Mouse (Mus musculus) hindbrain, embryonic 15.5 days (tissue): ENCODE data around the gene Dlgap1. TPM values are rescaled to one million over a fixed set of nuclear protein-coding genes. Genes with fewer than 3 reads are reported as not detected.
"Not testable (repeated sequence)": the region's sequence is repeated elsewhere in the genome, so short reads cannot be mapped to it uniquely, and the experiment has no call there.

Experiments used
- ATAC-seq: fragments of 200-750 bp; cut with Nextera tagmentation; 2 replicates; pipeline ENCODE4 v1.8.0; 2017; ENCODE audit warnings: low read depth, moderate number of reproducible peaks, moderate TSS enrichment; ENCODE audit not compliant: low FRiP score
- H3K27ac ChIP-seq: fragments of 300-500 bp; sonication (generic); replicated peaks from 2 replicates; pipeline ENCODE4 v1.5.1; 2015; ENCODE audit warnings: mild to moderate bottlenecking, inconsistent platforms
- H3K27me3 ChIP-seq: fragments of 300-500 bp; sonication (generic); 2 replicates; pipeline ENCODE4 v1.6.1; 2015; ENCODE audit warnings: control low read depth, inconsistent platforms
- H3K36me3 ChIP-seq: fragments of 300-500 bp; sonication (generic); 2 replicates; pipeline ENCODE4 v1.6.1; 2015; ENCODE audit warnings: control low read depth, inconsistent platforms
- H3K4me1 ChIP-seq: fragments of 300-500 bp; sonication (generic); replicated peaks from 2 replicates; pipeline ENCODE4 v1.6.1; 2015; ENCODE audit warnings: control low read depth, inconsistent platforms
- H3K4me2 ChIP-seq: fragments of 300-500 bp; sonication (generic); 2 replicates; pipeline ENCODE4 v1.6.1; 2015; ENCODE audit warnings: moderate library complexity, mild to moderate bottlenecking, inconsistent platforms
- H3K4me3 ChIP-seq: fragments of 300-500 bp; sonication (generic); 2 replicates; pipeline ENCODE4 v1.5.1; 2015; ENCODE audit warnings: mild to moderate bottlenecking, inconsistent platforms
- H3K9ac ChIP-seq: fragments of 300-500 bp; sonication (generic); 2 replicates; pipeline ENCODE4 v1.6.1; 2015; ENCODE audit warnings: inconsistent platforms
- H3K9me3 ChIP-seq: fragments of 300-500 bp; sonication (generic); 2 replicates; pipeline ENCODE4 v1.6.1; 2016; ENCODE audit warnings: control low read depth, inconsistent platforms
- WGBS: fragments of 180-500 bp; shearing (Covaris S2); methylation state at CpG from one replicate; pipeline ENCODE4 v1.1.7; 2015; 5-methylcytosine and 5-hydroxymethylcytosine counted together
- polyA plus RNA-seq: library from polyadenylated mRNA; unstranded; fragments of >200 nt; fragmentation: Nextera tagmentation; extraction: Ambion mirVana; gene quantifications from 2 replicates; pipeline ENCODE4 v1.2.1, GENCODE M21; 2015

Dlgap1 gene
- polyA plus RNA-seq, 1 experiment from 2014 or later: 39.5 TPM

GRCm38 (mm10) chr17:70583042-70583441, 614.2 kb downstream of the Dlgap1 start:
- no peaks in the 10 kb centered on the region for H3K9me3 ChIP-seq
- H3K4me3 ChIP-seq: no peak overlapping the region
- no peak for ATAC-seq
- H3K4me1 ChIP-seq: no peaks in the 10 kb centered on the region
- H3K27ac ChIP-seq: no peak overlapping the region
- no peaks in the 10 kb centered on the region for H3K36me3 ChIP-seq
- WGBS: 67% methylated on average over 8 of the region's 8 CpGs
- no peak overlapping the region for H3K4me2 ChIP-seq
- H3K27me3 ChIP-seq: no peaks in the 10 kb centered on the region
- no peak overlapping the region for H3K9ac ChIP-seq

GRCm38 (mm10) chr17:70586735-70587425, 618.0 kb downstream of the Dlgap1 start:
- H3K36me3 ChIP-seq: no peaks in the 10 kb centered on the region
- WGBS: 73% methylated on average over 13 of the region's 13 CpGs
- ATAC-seq: no peak

GRCm38 (mm10) chr17:70587975-70588630, 619.2 kb downstream of the Dlgap1 start:
- H3K9me3 ChIP-seq, H3K9ac ChIP-seq, ATAC-seq, H3K27ac ChIP-seq, H3K36me3 ChIP-seq, H3K4me3 ChIP-seq, H3K4me1 ChIP-seq, H3K27me3 ChIP-seq, H3K4me2 ChIP-seq: not testable (repeated sequence)
- WGBS: 75% methylated on average over 2 of the region's 4 CpGs

More at GRCm38 (mm10) chr17:70586735-70587425, 618.0 kb downstream of the Dlgap1 start:
- Histone ChIP-seq H3K4me3 (no peak overlapping the region), H3K4me1 (no peaks in the 10 kb centered on the region), H3K9me3 (no peaks in the 10 kb centered on the region), H3K9ac (no peak overlapping the region), H3K4me2 (no peak overlapping the region), H3K27ac (no peak overlapping the region), H3K27me3 (no peaks in the 10 kb centered on the region)

GRCm38 (mm10) chr17:70588691-70589090, 619.8 kb downstream of the Dlgap1 start:
- ATAC-seq: no peak
- no peaks in the 10 kb centered on the region for H3K36me3 ChIP-seq
- H3K9ac ChIP-seq: no peak overlapping the region
- no peaks in the 10 kb centered on the region for H3K27me3 ChIP-seq
- WGBS: 37% methylated on average over 6 of the region's 6 CpGs
- H3K9me3 ChIP-seq: no peaks in the 10 kb centered on the region
- no peaks in the 10 kb centered on the region for H3K4me1 ChIP-seq
- H3K4me3 ChIP-seq: no peak overlapping the region
- H3K27ac ChIP-seq: no peak overlapping the region
- H3K4me2 ChIP-seq: no peak overlapping the region

GRCm38 (mm10) chr17:70589140-70589539, 620.3 kb downstream of the Dlgap1 start:
- Histone ChIP-seq H3K36me3 (no peaks in the 10 kb centered on the region), H3K9me3 (no peaks in the 10 kb centered on the region), H3K9ac (no peak overlapping the region), H3K4me1 (no peaks in the 10 kb centered on the region), H3K27me3 (no peaks in the 10 kb centered on the region), H3K4me3 (no peak overlapping the region), H3K27ac (no peak overlapping the region), H3K4me2 (no peak overlapping the region)
- no peak for ATAC-seq
- 33% methylated on average over 13 of the region's 13 CpGs for WGBS

- H3K36me3 ChIP-seq: no peaks in the 10 kb centered on the region
- no peak overlapping the region for H3K9ac ChIP-seq
- no peak overlapping the region for H3K4me2 ChIP-seq
- H3K4me3 ChIP-seq: no peak overlapping the region
- H3K27me3 ChIP-seq: no peaks in the 10 kb centered on the region
- 53% methylated on average over 6 of the region's 6 CpGs for WGBS
- no peak for ATAC-seq
- no peaks in the 10 kb centered on the region for H3K9me3 ChIP-seq
- H3K27ac ChIP-seq: no peak overlapping the region
- H3K4me1 ChIP-seq: no peaks in the 10 kb centered on the region
These were observed 621.6 kb downstream of the Dlgap1 start for GRCm38 (mm10) chr17:70590506-70590905.

- no peaks in the 10 kb centered on the region for H3K9me3 ChIP-seq
- 55% methylated on average over 1 of the region's 1 CpGs for WGBS
- H3K4me1 ChIP-seq: no peaks in the 10 kb centered on the region
- no peak overlapping the region for H3K4me3 ChIP-seq
- no peak overlapping the region for H3K27ac ChIP-seq
- no peaks in the 10 kb centered on the region for H3K27me3 ChIP-seq
- H3K36me3 ChIP-seq: no peaks in the 10 kb centered on the region
- ATAC-seq: no peak
- no peak overlapping the region for H3K4me2 ChIP-seq
- H3K9ac ChIP-seq: no peak overlapping the region
These were observed 625.4 kb downstream of the Dlgap1 start for GRCm38 (mm10) chr17:70594277-70594676.

GRCm38 (mm10) chr17:70596326-70596725, 627.5 kb downstream of the Dlgap1 start:
- 91% methylated on average over 2 of the region's 2 CpGs for WGBS
- H3K9me3 ChIP-seq: no peaks in the 10 kb centered on the region
- ATAC-seq: no peak
- H3K9ac ChIP-seq: no peak overlapping the region
- no peak overlapping the region for H3K27ac ChIP-seq
- no peak overlapping the region for H3K4me3 ChIP-seq
- H3K36me3 ChIP-seq: no peaks in the 10 kb centered on the region
- H3K27me3 ChIP-seq: no peaks in the 10 kb centered on the region
- no peak overlapping the region for H3K4me2 ChIP-seq
- H3K4me1 ChIP-seq: 0 out of 2 replicates have a peak, but pooled peaks cover 4% of the 10 kb centered on the region

- no peaks in the 10 kb centered on the region for H3K27me3 ChIP-seq
- H3K9ac ChIP-seq: no peak overlapping the region
- no peak overlapping the region for H3K4me3 ChIP-seq
- 0 out of 2 replicates have a peak, but pooled peaks cover 4% of the 10 kb centered on the region for H3K4me1 ChIP-seq
- H3K9me3 ChIP-seq: no peaks in the 10 kb centered on the region
- WGBS: 73% methylated on average over 6 of the region's 6 CpGs
- H3K4me2 ChIP-seq: no peak overlapping the region
- H3K27ac ChIP-seq: no peak overlapping the region
- ATAC-seq: no peak
- H3K36me3 ChIP-seq: no peaks in the 10 kb centered on the region
These were observed 631.6 kb downstream of the Dlgap1 start for GRCm38 (mm10) chr17:70600462-70600861.

GRCm38 (mm10) chr17:70602051-70602450, 633.2 kb downstream of the Dlgap1 start:
- Histone ChIP-seq H3K4me2 (no peak overlapping the region), H3K9ac (no peak overlapping the region)
- 82% methylated on average over 7 of the region's 7 CpGs for WGBS

GRCm38 (mm10) chr17:70605659-70606058, 636.8 kb downstream of the Dlgap1 start:
- Histone ChIP-seq H3K4me3 (no peak overlapping the region), H3K27me3 (no peaks in the 10 kb centered on the region), H3K4me1 (0 out of 2 replicates have a peak, but pooled peaks cover 1% of the 10 kb centered on the region), H3K27ac (no peak overlapping the region), H3K9ac (no peak overlapping the region), H3K36me3 (no peaks in the 10 kb centered on the region), H3K4me2 (no peak overlapping the region), H3K9me3 (no peaks in the 10 kb centered on the region)
- no peak for ATAC-seq
- 80% methylated on average over 5 of the region's 5 CpGs for WGBS

More at GRCm38 (mm10) chr17:70602051-70602450, 633.2 kb downstream of the Dlgap1 start:
- no peak overlapping the region for H3K27ac ChIP-seq
- no peak for ATAC-seq
- no peaks in the 10 kb centered on the region for H3K36me3 ChIP-seq
- no peaks in the 10 kb centered on the region for H3K27me3 ChIP-seq
- no peak overlapping the region for H3K4me3 ChIP-seq
- 0 out of 2 replicates have a peak, but pooled peaks cover 4% of the 10 kb centered on the region for H3K4me1 ChIP-seq
- no peaks in the 10 kb centered on the region for H3K9me3 ChIP-seq

GRCm38 (mm10) chr17:70612171-70612570, 643.3 kb downstream of the Dlgap1 start:
- no peaks in the 10 kb centered on the region for H3K4me1 ChIP-seq
- no peaks in the 10 kb centered on the region for H3K27me3 ChIP-seq
- 65% methylated on average over 6 of the region's 6 CpGs for WGBS
- H3K4me2 ChIP-seq: no peak overlapping the region
- H3K27ac ChIP-seq: no peak overlapping the region
- no peak for ATAC-seq
- no peaks in the 10 kb centered on the region for H3K36me3 ChIP-seq
- no peak overlapping the region for H3K4me3 ChIP-seq
- H3K9me3 ChIP-seq: no peaks in the 10 kb centered on the region
- no peak overlapping the region for H3K9ac ChIP-seq
